8 mouse cellular contexts compared by ENCODE assay signal in the genomic region with DNA sequence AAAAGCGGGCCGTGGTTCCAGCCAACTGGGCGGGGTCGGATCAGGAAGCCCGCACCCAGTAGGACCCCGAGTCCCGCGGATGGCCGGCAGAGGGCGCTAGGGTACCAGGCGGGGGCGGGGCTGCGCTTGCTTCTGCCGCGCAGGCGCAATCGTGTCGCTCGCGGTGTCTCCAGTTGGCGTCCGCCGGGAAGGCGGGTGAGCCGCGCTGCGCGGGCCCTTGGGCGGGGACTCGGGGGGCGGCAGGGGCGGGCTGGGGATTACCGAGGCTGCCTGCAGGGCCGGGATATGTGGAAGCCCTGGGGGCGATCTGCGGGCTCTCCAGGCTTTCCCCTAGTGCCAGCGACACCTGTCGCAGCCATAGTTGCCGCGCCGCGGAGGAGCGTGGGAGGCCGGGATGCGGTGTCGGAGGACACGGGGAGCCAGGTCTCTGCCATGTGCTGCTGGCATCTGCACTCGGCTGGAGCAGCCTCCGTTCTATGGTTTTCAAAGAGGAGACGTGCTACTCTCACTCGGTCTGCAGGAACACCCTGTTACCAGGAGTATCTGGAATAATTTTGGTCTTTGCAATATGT. TPM values are rescaled to one million over a fixed set of nuclear protein-coding genes. Genes with fewer than 3 reads are reported as not detected.
A peak's percentile ranks its signal among the peaks of the same experiment; 100 is the strongest.
DNase-seq lines count a peak whose midpoint lies in the region; ATAC-seq and TF ChIP-seq lines count a peak whose summit lies in the region.

A gene (plus strand): TSS at position 143 of the 572 bp plus-strand sequence.

- no peaks in the 10 kb centered on the region for H3K36me3 ChIP-seq in embryonic facial prominence, embryonic 15.5 days
- H3K36me3 ChIP-seq in kidney, embryonic 14.5 days (ENCODE audit: control insufficient read depth, insufficient read depth, low read length) = no peaks in the 10 kb centered on the region
- H3K36me3 ChIP-seq in limb, embryonic 15.5 days = no peaks in the 10 kb centered on the region

- ATAC-seq in embryonic facial prominence, embryonic 15.5 days (ENCODE audit: insufficient number of reproducible peaks, low FRiP score, low TSS enrichment, low read depth) = peak; percentile 85
- ATAC-seq in kidney, embryonic 14.5 days (ENCODE audit: low FRiP score, low TSS enrichment) = peak; percentile 75
- ATAC-seq in limb, embryonic 15.5 days (ENCODE audit: insufficient number of reproducible peaks, low FRiP score, low TSS enrichment, low read depth) = peak; percentile 84

- H3K9ac ChIP-seq in embryonic facial prominence, embryonic 15.5 days = peak within 1 kb of the TSS; percentile 58
- peak within 1 kb of the TSS; percentile 73 for H3K9ac ChIP-seq in kidney, embryonic 14.5 days (ENCODE audit: low read depth, low read length)
- H3K9ac ChIP-seq in limb, embryonic 15.5 days = peak within 1 kb of the TSS; percentile 51

- peak within 1 kb of the TSS; percentile 85 for H3K4me2 ChIP-seq in embryonic facial prominence, embryonic 15.5 days (replicated peaks)
- H3K4me2 ChIP-seq in kidney, embryonic 14.5 days (replicated peaks; ENCODE audit: low read depth, low read length) = peak within 1 kb of the TSS; percentile 85
- H3K4me2 ChIP-seq in limb, embryonic 15.5 days = peak within 1 kb of the TSS; percentile 78

- under 1% methylated on average over 51 of the region's 51 CpGs for WGBS in bone marrow, adult 2 months
- WGBS in embryonic facial prominence, embryonic 15.5 days = under 1% methylated on average over 49 of the region's 51 CpGs
- WGBS in kidney, embryonic 14.5 days = under 1% methylated on average over 51 of the region's 51 CpGs
- under 1% methylated on average over 50 of the region's 51 CpGs for WGBS in limb, embryonic 15.5 days

- TF ChIP-seq CTCF in bone marrow, adult 2 months (IDR thresholded peaks at IDR 0.05; ENCODE audit: control insufficient read depth, insufficient read depth, low read length) = peak; percentile 92

- 0 out of 2 replicates have a peak, but pooled peaks cover 6% of the 10 kb centered on the region for H3K27me3 ChIP-seq in embryonic facial prominence, embryonic 15.5 days
- no peaks in the 10 kb centered on the region for H3K27me3 ChIP-seq in kidney, embryonic 14.5 days (ENCODE audit: control insufficient read depth, insufficient read depth, low read length)
- peaks cover 6% of the 10 kb centered on the region; the same call in 1 of the 2 replicates for H3K27me3 ChIP-seq in limb, embryonic 15.5 days

- H3K4me1 ChIP-seq in bone marrow, adult 2 months (ENCODE audit: control insufficient read depth, insufficient read depth, low read length) = peaks cover 2% of the 10 kb centered on the region; the same call in 1 of the 2 replicates
- peaks cover 11% of the 10 kb centered on the region; the same call in 1 of the 2 replicates for H3K4me1 ChIP-seq in embryonic facial prominence, embryonic 15.5 days
- H3K4me1 ChIP-seq in kidney, embryonic 14.5 days (ENCODE audit: control insufficient read depth, insufficient read depth, low read length) = peaks cover 24% of the 10 kb centered on the region; the same call in 1 of the 2 replicates
- peaks cover 20% of the 10 kb centered on the region for H3K4me1 ChIP-seq in limb, embryonic 15.5 days

- H3K4me3 ChIP-seq in bone marrow, adult 2 months (replicated peaks; ENCODE audit: control insufficient read depth, low read depth, low read length) = peak within 1 kb of the TSS; percentile 83
- peak within 1 kb of the TSS; percentile 70 for H3K4me3 ChIP-seq in embryonic facial prominence, embryonic 15.5 days (replicated peaks)
- peak within 1 kb of the TSS; percentile 67 for H3K4me3 ChIP-seq in kidney, embryonic 14.5 days (ENCODE audit: low read length)
- peak within 1 kb of the TSS; percentile 67 for H3K4me3 ChIP-seq in limb, embryonic 15.5 days

- DNase-seq in 416B (ENCODE audit: low read depth) = peak; percentile 90
- peak; percentile 95 to 96 for DNase-seq in heart, adult 9 months (ENCODE audit: low spot score in 2 of 2)
- DNase-seq in monocyte, adult 2 months (ENCODE audit: low read depth in 1 of 2, low spot score in 2 of 2) = peak; percentile 89 to 95
- peak; percentile 90 to 93 for DNase-seq in spleen, postnatal 36 days (ENCODE audit: low spot score in 2 of 2)

- TF ChIP-seq POLR2A in bone marrow, adult 2 months (IDR thresholded peaks at IDR 0.05; ENCODE audit: borderline replicate concordance, control insufficient read depth, low read depth, low read length) = peak; percentile 58; the same call in 1 of the 2 replicates

- H3K27ac ChIP-seq in bone marrow, adult 2 months (ENCODE audit: control insufficient read depth, insufficient read depth, low read depth, low read length, poor library complexity) = peak within 1 kb of the TSS; percentile 55; the same call in 1 of the 2 replicates
- peak within 1 kb of the TSS; percentile 66 for H3K27ac ChIP-seq in embryonic facial prominence, embryonic 15.5 days (replicated peaks)
- H3K27ac ChIP-seq in kidney, embryonic 14.5 days (ENCODE audit: low read depth, low read length) = peak within 1 kb of the TSS; percentile 38; the same call in 1 of the 2 replicates
- H3K27ac ChIP-seq in limb, embryonic 15.5 days = peak within 1 kb of the TSS; percentile 62

- no peaks in the 10 kb centered on the region for H3K9me3 ChIP-seq in embryonic facial prominence, embryonic 15.5 days (replicated peaks)
- no peaks in the 10 kb centered on the region for H3K9me3 ChIP-seq in kidney, embryonic 14.5 days (ENCODE audit: control insufficient read depth, low read length)
- no peaks in the 10 kb centered on the region for H3K9me3 ChIP-seq in limb, embryonic 15.5 days

RNA-seq across cellular contexts. Expression of the gene that starts here (rescaled TPM):
- polyA plus RNA-seq in bone marrow, adult 2 months (2011; ENCODE audit: insufficient read depth, insufficient read length, low replicate concordance, missing spikeins) = 19.0 and 27.0 TPM in 2 replicates
- polyA plus RNA-seq in embryonic facial prominence, embryonic 15.5 days (2015; fragmentation: Nextera tagmentation; extraction: Ambion mirVana) = 10.7 and 12.5 TPM in 2 replicates
- polyA plus RNA-seq in kidney, embryonic 14.5 days (2014; fragmentation: Nextera tagmentation; extraction: Ambion mirVana) = 23.3 and 25.5 TPM in 2 replicates
- 13.2 and 17.3 TPM in 2 replicates for polyA plus RNA-seq in limb, embryonic 15.5 days (2015; fragmentation: Nextera tagmentation; extraction: Ambion mirVana)

Comparison
In these comparisons a context has a peak if more than half of its experiments do, and no peak if none do; other contexts are left out.
1. Peak in every context shown above with its lines: DNase-seq, ATAC-seq, H3K4me3 ChIP-seq and H3K27ac ChIP-seq.